Mouse (Mus musculus): Measurements from ENCODE around the gene Rxfp2. TPM values are rescaled to one million over a fixed set of nuclear protein-coding genes. Genes with fewer than 3 reads are reported as not detected.

Rxfp2 gene
- polyA plus RNA-seq, 1 experiment from 2014 or later, result 1.4 TPM

- Histone ChIP-seq H3K4me3 (no peak overlapping the region), H3K27me3 (replicated peaks) (no peaks in the 10 kb centered on the region), H3K36me3 (replicated peaks) (no peaks in the 10 kb centered on the region), H3K27ac (no peak overlapping the region), H3K4me2 (no peak overlapping the region), H3K4me1 (no peaks in the 10 kb centered on the region), H3K9me3 (no peaks in the 10 kb centered on the region), H3K9ac (no peak overlapping the region)
- WGBS, result 58% methylated on average over 7 of the region's 7 CpGs
- ATAC-seq (replicated peaks), result no peak
These were observed 31.5 kb downstream of the Rxfp2 start for GRCm38 (mm10) chr5:150049946-150050345.

DNA sequence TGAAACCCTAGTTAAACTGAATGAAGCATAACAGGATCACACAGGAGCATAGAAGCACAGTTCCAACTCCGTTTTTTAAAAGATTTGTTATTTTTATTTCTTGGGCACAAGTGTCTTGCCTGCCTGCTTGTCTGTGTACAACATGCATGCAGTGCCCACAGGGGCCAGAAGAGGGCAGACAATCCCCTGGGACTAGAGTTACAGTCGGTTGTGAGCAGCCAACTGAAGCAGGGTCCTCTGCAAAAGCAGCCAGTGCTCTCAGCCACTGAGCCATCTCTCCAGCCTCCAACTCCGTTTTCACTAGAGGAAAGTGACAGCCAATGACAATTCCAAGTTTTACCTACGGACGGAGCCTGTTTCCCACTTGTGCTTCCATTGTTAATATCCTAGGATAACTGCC is 33.4 kb downstream of the Rxfp2 start:
- H3K27ac ChIP-seq, result no peak overlapping the region
- no peak overlapping the region for H3K4me2 ChIP-seq
- H3K4me1 ChIP-seq, result no peaks in the 10 kb centered on the region
- H3K9me3 ChIP-seq, result no peaks in the 10 kb centered on the region
- no peak overlapping the region for H3K4me3 ChIP-seq
- H3K27me3 ChIP-seq (replicated peaks), result no peaks in the 10 kb centered on the region
- H3K9ac ChIP-seq, result no peak overlapping the region
- 58% methylated on average over 5 of the region's 5 CpGs for WGBS
- no peaks in the 10 kb centered on the region for H3K36me3 ChIP-seq (replicated peaks)
- ATAC-seq (replicated peaks), result no peak

DNA sequence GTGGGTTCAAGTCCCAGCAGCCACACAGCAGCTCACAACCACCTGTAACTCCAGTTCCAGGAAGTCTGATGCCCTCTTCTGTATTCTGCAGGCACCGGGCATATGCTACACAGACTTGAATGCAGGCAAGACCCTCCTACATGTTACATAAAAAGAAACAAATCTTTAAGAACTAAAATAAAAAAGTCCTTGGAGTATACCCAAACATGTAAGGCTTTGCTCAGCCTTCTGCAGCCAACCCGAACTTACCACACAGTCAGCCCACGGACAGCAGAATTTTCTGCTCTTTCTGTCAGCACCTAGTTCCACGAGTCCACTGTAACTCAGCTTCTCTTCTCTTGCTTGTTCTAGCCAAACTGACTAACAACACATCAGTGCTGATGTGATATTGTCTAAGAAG is 34.8 kb downstream of the Rxfp2 start:
- H3K4me1 ChIP-seq, result no peaks in the 10 kb centered on the region
- WGBS, result 90% methylated on average over 4 of the region's 4 CpGs
- no peak for ATAC-seq (replicated peaks)
- H3K9ac ChIP-seq, result no peak overlapping the region
- no peaks in the 10 kb centered on the region for H3K27me3 ChIP-seq (replicated peaks)
- H3K4me2 ChIP-seq, result no peak overlapping the region
- no peaks in the 10 kb centered on the region for H3K36me3 ChIP-seq (replicated peaks)
- H3K9me3 ChIP-seq, result no peaks in the 10 kb centered on the region
- H3K27ac ChIP-seq, result no peak overlapping the region
- no peak overlapping the region for H3K4me3 ChIP-seq

GRCm38 (mm10) chr5:150053956-150054355 is 35.5 kb downstream of the Rxfp2 start:
- H3K36me3 ChIP-seq (replicated peaks), result no peaks in the 10 kb centered on the region
- no peaks in the 10 kb centered on the region for H3K4me1 ChIP-seq
- H3K4me2 ChIP-seq, result no peak overlapping the region
- no peak overlapping the region for H3K27ac ChIP-seq
- 87% methylated on average over 7 of the region's 7 CpGs for WGBS
- H3K4me3 ChIP-seq, result no peak overlapping the region
- no peak overlapping the region for H3K9ac ChIP-seq
- H3K9me3 ChIP-seq, result no peaks in the 10 kb centered on the region
- no peaks in the 10 kb centered on the region for H3K27me3 ChIP-seq (replicated peaks)
- no peak for ATAC-seq (replicated peaks)

- Histone ChIP-seq H3K9me3 (no peaks in the 10 kb centered on the region), H3K27ac (no peak overlapping the region), H3K4me2 (no peak overlapping the region), H3K9ac (no peak overlapping the region), H3K36me3 (replicated peaks) (no peaks in the 10 kb centered on the region), H3K4me3 (no peak overlapping the region), H3K27me3 (replicated peaks) (no peaks in the 10 kb centered on the region), H3K4me1 (no peaks in the 10 kb centered on the region)
- WGBS, result 93% methylated on average over 1 of the region's 1 CpGs
- ATAC-seq (replicated peaks), result no peak
These were observed 36.8 kb downstream of the Rxfp2 start for GRCm38 (mm10) chr5:150055322-150055721.

GRCm38 (mm10) chr5:150056056-150056455 is 37.6 kb downstream of the Rxfp2 start:
- WGBS, result 76% methylated on average over 5 of the region's 5 CpGs

DNA sequence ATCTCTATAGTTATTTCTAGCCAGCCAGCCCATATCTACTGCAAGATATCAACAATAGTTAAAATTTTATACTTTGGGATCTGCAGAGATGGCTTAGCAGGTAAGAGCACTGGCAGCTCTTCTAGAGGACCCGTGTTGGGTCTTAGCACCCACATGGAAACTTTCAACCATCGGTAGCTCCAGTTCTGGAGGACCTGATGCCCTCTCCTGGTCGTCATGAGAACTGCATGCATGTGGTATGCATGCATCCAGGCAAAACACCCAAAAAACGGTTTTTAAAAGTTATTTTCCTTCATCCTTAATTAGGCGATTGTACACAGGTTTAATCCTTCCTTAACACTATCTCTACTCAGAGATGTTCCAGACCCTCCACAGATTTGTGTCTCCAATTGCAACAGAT is 40.4 kb downstream of the Rxfp2 start:
- Histone ChIP-seq H3K36me3 (replicated peaks) (no peaks in the 10 kb centered on the region), H3K27me3 (replicated peaks) (no peaks in the 10 kb centered on the region), H3K4me2 (no peak overlapping the region), H3K9ac (no peak overlapping the region), H3K9me3 (no peaks in the 10 kb centered on the region), H3K27ac (no peak overlapping the region), H3K4me1 (no peaks in the 10 kb centered on the region), H3K4me3 (no peak overlapping the region)
- ATAC-seq (replicated peaks), result no peak
- 80% methylated on average over 5 of the region's 5 CpGs for WGBS

More at GRCm38 (mm10) chr5:150056056-150056455, 37.6 kb downstream of the Rxfp2 start:
- ATAC-seq (replicated peaks), result no peak
- Histone ChIP-seq H3K36me3 (replicated peaks) (no peaks in the 10 kb centered on the region), H3K27me3 (replicated peaks) (no peaks in the 10 kb centered on the region), H3K9me3 (no peaks in the 10 kb centered on the region), H3K9ac (no peak overlapping the region), H3K4me1 (no peaks in the 10 kb centered on the region), H3K27ac (no peak overlapping the region), H3K4me2 (no peak overlapping the region), H3K4me3 (no peak overlapping the region)

- Histone ChIP-seq H3K9me3 (no peaks in the 10 kb centered on the region), H3K4me1 (peaks cover 3% of the 10 kb centered on the region; the same call in 1 of the 2 replicates), H3K27ac (no peak overlapping the region), H3K4me3 (no peak overlapping the region), H3K36me3 (replicated peaks) (no peaks in the 10 kb centered on the region), H3K9ac (no peak overlapping the region), H3K27me3 (replicated peaks) (no peaks in the 10 kb centered on the region), H3K4me2 (no peak overlapping the region)
- ATAC-seq (replicated peaks), result no peak
- WGBS, result 96% methylated on average over 9 of the region's 9 CpGs
These were observed 41.0 kb downstream of the Rxfp2 start for GRCm38 (mm10) chr5:150059466-150059865.

- 94% methylated on average over 9 of the region's 9 CpGs for WGBS
- H3K27me3 ChIP-seq (replicated peaks), result no peaks in the 10 kb centered on the region
These were observed 42.6 kb downstream of the Rxfp2 start for GRCm38 (mm10) chr5:150061086-150061485.

GRCm38 (mm10) chr5:150064286-150064685 is 45.8 kb downstream of the Rxfp2 start:
- ATAC-seq (replicated peaks), result no peak
- Histone ChIP-seq H3K4me2 (no peak overlapping the region), H3K36me3 (replicated peaks) (no peaks in the 10 kb centered on the region), H3K27ac (no peak overlapping the region), H3K27me3 (replicated peaks) (no peaks in the 10 kb centered on the region), H3K4me3 (no peak overlapping the region), H3K9me3 (no peaks in the 10 kb centered on the region), H3K4me1 (peaks cover 3% of the 10 kb centered on the region; the same call in 1 of the 2 replicates), H3K9ac (no peak overlapping the region)
- 44% methylated on average over 10 of the region's 10 CpGs for WGBS

More at GRCm38 (mm10) chr5:150061086-150061485, 42.6 kb downstream of the Rxfp2 start:
- Histone ChIP-seq H3K9me3 (no peaks in the 10 kb centered on the region), H3K9ac (no peak overlapping the region), H3K27ac (no peak overlapping the region), H3K36me3 (replicated peaks) (no peaks in the 10 kb centered on the region), H3K4me2 (no peak overlapping the region), H3K4me3 (no peak overlapping the region), H3K4me1 (peaks cover 3% of the 10 kb centered on the region; the same call in 1 of the 2 replicates)
- no peak for ATAC-seq (replicated peaks)

GRCm38 (mm10) chr5:150070086-150070485 is 51.6 kb downstream of the Rxfp2 start:
- no peaks in the 10 kb centered on the region for H3K27me3 ChIP-seq (replicated peaks)
- H3K4me2 ChIP-seq, result peak overlapping the region; percentile 32
- ATAC-seq (replicated peaks), result no peak
- no peak overlapping the region for H3K27ac ChIP-seq
- H3K9ac ChIP-seq, result no peak overlapping the region
- H3K4me1 ChIP-seq, result no peaks in the 10 kb centered on the region
- no peaks in the 10 kb centered on the region for H3K9me3 ChIP-seq
- WGBS, result 16% methylated on average over 10 of the region's 10 CpGs
- H3K4me3 ChIP-seq, result no peak overlapping the region
- no peaks in the 10 kb centered on the region for H3K36me3 ChIP-seq (replicated peaks)

DNA sequence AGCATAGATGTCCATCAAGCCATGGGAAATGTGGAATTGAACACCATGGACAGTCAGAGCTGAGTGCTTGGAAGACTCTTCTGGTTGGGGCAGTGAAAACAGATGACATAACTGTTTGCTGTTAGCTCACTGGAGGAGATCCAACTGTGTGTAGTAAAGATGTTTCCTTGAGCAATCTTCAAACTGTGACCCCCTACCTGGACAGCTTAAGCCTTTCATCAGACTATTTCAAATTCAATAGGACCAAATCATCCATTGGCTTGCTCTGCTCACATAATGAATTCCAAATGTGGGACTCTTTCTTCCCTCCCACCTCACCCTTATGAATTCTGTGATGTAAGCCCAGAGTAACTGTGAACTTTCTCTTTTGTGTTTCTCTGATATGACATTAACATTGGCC is 53.3 kb downstream of the Rxfp2 start:
- Histone ChIP-seq H3K4me3 (no peak overlapping the region), H3K27ac (no peak overlapping the region), H3K9me3 (no peaks in the 10 kb centered on the region), H3K9ac (no peak overlapping the region), H3K4me2 (no peak overlapping the region), H3K36me3 (replicated peaks) (no peaks in the 10 kb centered on the region), H3K27me3 (replicated peaks) (no peaks in the 10 kb centered on the region), H3K4me1 (no peaks in the 10 kb centered on the region)
- ATAC-seq (replicated peaks), result no peak

DNA sequence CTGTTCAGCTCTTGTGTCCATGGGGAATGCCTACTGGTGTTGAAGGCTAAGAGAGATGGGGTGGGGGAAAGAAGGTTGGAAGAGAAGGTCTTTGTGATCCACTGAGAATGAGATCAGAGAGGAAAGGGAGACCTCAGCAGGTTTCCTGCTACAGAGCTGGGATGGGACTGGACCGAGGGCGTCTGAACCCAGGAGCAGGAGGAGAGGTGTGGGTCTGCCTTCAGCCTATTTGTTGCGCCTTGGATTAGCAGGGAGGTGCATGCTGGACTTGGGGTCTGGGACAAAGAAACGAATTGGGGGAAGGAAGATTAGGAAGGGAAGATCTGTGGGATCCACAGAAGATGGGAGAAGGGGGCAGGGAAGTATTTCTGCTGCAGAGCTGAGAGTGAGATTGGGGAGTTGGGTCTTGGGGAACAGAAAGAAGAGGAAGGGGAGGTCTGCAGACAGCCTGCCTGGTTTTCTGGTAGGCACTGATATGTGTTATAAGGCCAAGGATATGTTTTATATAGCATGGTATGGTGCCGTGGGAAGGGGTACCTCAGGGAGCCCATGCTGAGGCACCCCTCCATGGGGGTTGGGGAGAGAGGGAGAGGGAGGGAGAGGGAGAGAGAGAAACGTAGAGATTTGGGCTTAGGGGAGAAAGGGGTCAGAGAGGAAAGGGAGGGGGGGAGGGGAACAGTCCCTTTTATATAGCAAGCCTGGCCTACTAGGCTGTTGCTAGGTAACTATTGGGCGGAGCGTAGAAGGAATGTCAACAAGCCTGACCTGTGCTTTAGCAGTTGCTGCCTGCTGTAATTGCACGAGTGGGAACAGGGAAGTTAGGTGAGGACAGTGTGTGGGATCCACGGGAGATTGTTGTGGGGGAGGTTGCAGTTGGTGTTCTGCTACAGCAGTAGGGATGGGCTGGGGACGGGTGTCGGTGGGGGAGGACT is 61.7 kb downstream of the Rxfp2 start:
- H3K27me3 ChIP-seq (replicated peaks), result no peaks in the 10 kb centered on the region
- H3K4me3 ChIP-seq, result no peak overlapping the region
- 12% methylated on average over 12 of the region's 12 CpGs for WGBS
- peak; percentile 91 for ATAC-seq (replicated peaks)
- H3K4me2 ChIP-seq, result peak overlapping the region; percentile 26; the same call in 1 of the 2 replicates
- no peak overlapping the region for H3K27ac ChIP-seq
- no peaks in the 10 kb centered on the region for H3K36me3 ChIP-seq (replicated peaks)
- peaks cover 12% of the 10 kb centered on the region for H3K4me1 ChIP-seq
- H3K9ac ChIP-seq, result no peak overlapping the region
- H3K9me3 ChIP-seq, result no peaks in the 10 kb centered on the region
